Comparison of ENCODE assay signal across 7 mouse cellular contexts in genomic region chr3:152192238-152192931, GRCm38 (mm10). TPM values are rescaled to one million over a fixed set of nuclear protein-coding genes. Genes with fewer than 3 reads are reported as not detected.
A peak's percentile ranks its signal among the peaks of the same experiment; 100 is the strongest.
DNase-seq lines count a peak whose midpoint lies in the region; ATAC-seq lines count a peak whose summit lies in the region.

No protein-coding gene starts in this region.

- no peaks in the 10 kb centered on the region for H3K9me3 ChIP-seq in midbrain, embryonic 11.5 days (ENCODE audit: control insufficient read depth, low read length)

- peak overlapping the region; percentile 32 for H3K4me2 ChIP-seq in midbrain, embryonic 11.5 days

- DNase-seq in CD4-positive helper T cell, adult 2 months (ENCODE audit: low read depth, low spot score) = peak; percentile 58
- DNase-seq in Muller cell, postnatal 12 days (ENCODE audit: inconsistent ontology term) = peak; percentile 90
- peak; percentile 52 for DNase-seq in forelimb bud, embryonic 11.5 days (ENCODE audit: low read depth, low spot score)
- DNase-seq in kidney, postnatal 36 days = peak; percentile 16 to 84
- DNase-seq in midbrain, embryonic 11.5 days (ENCODE audit: low spot score, missing footprints) = no peak
- no peak for DNase-seq in cerebellum, postnatal 4 days (ENCODE audit: low spot score in 2 of 2)

- no peaks in the 10 kb centered on the region for H3K36me3 ChIP-seq in midbrain, embryonic 11.5 days (ENCODE audit: control insufficient read depth, insufficient read depth, low read length)

- 67% methylated on average over 10 of the region's 11 CpGs for WGBS in midbrain, embryonic 11.5 days

- no peak overlapping the region for H3K27ac ChIP-seq in midbrain, embryonic 11.5 days (ENCODE audit: low read depth, low read length)

- H3K4me1 ChIP-seq in midbrain, embryonic 11.5 days (ENCODE audit: control insufficient read depth, insufficient read depth, low read length) = peaks cover 3% of the 10 kb centered on the region

- no peaks in the 10 kb centered on the region for H3K27me3 ChIP-seq in midbrain, embryonic 11.5 days (ENCODE audit: control insufficient read depth, insufficient read depth, low read length)

- ATAC-seq in midbrain, embryonic 11.5 days (ENCODE audit: low FRiP score) = no peak
- ATAC-seq in inflammation-experienced regulatory T-cells, adult 6 months = no peak

- H3K4me3 ChIP-seq in midbrain, embryonic 11.5 days (ENCODE audit: low read depth, low read length) = 0 out of 2 replicates have a peak overlapping the region, but pooled peaks have one; percentile 5

- peak overlapping the region; percentile 12; the same call in 1 of the 2 replicates for H3K9ac ChIP-seq in midbrain, embryonic 11.5 days (ENCODE audit: low read length)

RNA-seq across cellular contexts. Expression of gene Dnajb4, which starts 17.7 kb away (rescaled TPM):
- polyA plus RNA-seq in midbrain, embryonic 11.5 days (2014; fragmentation: Nextera tagmentation; extraction: Ambion mirVana) = 26.6 and 29.0 TPM in 2 replicates
- polyA plus RNA-seq in inflammation-experienced regulatory T-cells, adult 6 months (2017; shearing (Covaris generic)) = 1 to 10 TPM; 4.6 to 6.1 (median 5.8) TPM

RNA-seq across cellular contexts. Expression of gene Fubp1, which starts 17.8 kb away (rescaled TPM):
- 452 and 457 TPM in 2 replicates for polyA plus RNA-seq in midbrain, embryonic 11.5 days (2014; fragmentation: Nextera tagmentation; extraction: Ambion mirVana)
- 100 to 1,000 TPM; 197 to 282 (median 262) TPM for polyA plus RNA-seq in inflammation-experienced regulatory T-cells, adult 6 months (2017; shearing (Covaris generic))

RNA-seq across cellular contexts. Expression of gene Gipc2, which starts 26.4 kb away (rescaled TPM):
- polyA plus RNA-seq in midbrain, embryonic 11.5 days (2014; fragmentation: Nextera tagmentation; extraction: Ambion mirVana) = 1.5 and 2.1 TPM in 2 replicates
- not detected for polyA plus RNA-seq in inflammation-experienced regulatory T-cells, adult 6 months (2017; shearing (Covaris generic))

Comparison
In these comparisons a context has a peak if more than half of its experiments do, and no peak if none do; other contexts are left out.
1. DNase-seq: peak in CD4-positive helper T cell, adult 2 months (single experiment), Muller cell, postnatal 12 days (single experiment), forelimb bud, embryonic 11.5 days (single experiment) and kidney, postnatal 36 days (2 of 2); none in midbrain, embryonic 11.5 days (single experiment) and cerebellum, postnatal 4 days (0 of 2).